Mouse (Mus musculus) brain, embryonic 14.5 days (tissue): ENCODE measurements around the gene Spdye4a.

ENCODE experiments used
- CTCF ChIP-seq: fragments of 200-500 bp; IDR thresholded peaks from 2 replicates; pipeline ENCODE4 v1.5.1; 2012; ENCODE audit warnings: inconsistent platforms, mild to moderate bottlenecking, moderate library complexity, borderline replicate concordance; ENCODE audit not compliant: insufficient read depth, insufficient read length; ENCODE audit errors: extremely low read depth
- POLR2A ChIP-seq: fragments of 200-500 bp; IDR thresholded peaks from 2 replicates; pipeline ENCODE4 v1.6.1; 2012; ENCODE audit warnings: mild to moderate bottlenecking, inconsistent platforms, borderline replicate concordance; ENCODE audit not compliant: poor library complexity, insufficient read depth, insufficient read length, severe bottlenecking; ENCODE audit errors: extremely low read depth

DNA sequence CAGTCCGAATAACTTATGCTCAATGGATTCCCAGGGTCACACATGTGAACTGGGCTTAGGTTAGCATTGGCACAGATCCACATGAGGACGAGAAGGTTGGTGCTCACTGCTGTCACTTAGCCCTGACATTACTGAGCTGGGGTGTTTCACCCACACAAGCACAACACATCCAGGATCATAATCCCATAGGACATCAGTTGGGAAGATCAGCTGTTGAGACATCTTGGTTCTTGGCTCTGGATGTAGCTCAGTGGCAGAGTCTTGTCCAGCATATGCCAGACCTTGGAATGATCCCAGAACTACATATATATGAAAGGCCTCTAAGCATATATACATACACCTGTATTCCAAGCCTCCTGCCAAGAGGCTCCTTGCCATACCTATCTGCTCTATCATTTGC is 31.5 kb downstream of the Spdye4a start:
- TF ChIP-seq CTCF = no peak
- no peak for TF ChIP-seq POLR2A
